Mouse (Mus musculus) heart, embryonic 14.5 days (tissue): ENCODE measurements at regions not wholly inside any gene's neighbourhood (a gene's known extent, or its start where the extent isn't known, plus 50 kb on each side); places are given as distances from the start of the nearest gene placed in this dataset.
A peak's percentile ranks its signal among the peaks of the same experiment; 100 is the strongest.

Experiments
- ATAC-seq: fragments of 200-750 bp; cut with Nextera tagmentation; 2 replicates; pipeline ENCODE4 v1.8.0; 2017; ENCODE audit warnings: low read depth, moderate TSS enrichment; ENCODE audit not compliant: insufficient number of reproducible peaks, insufficient read depth, low FRiP score
- H3K27ac ChIP-seq, 2 experiments: fragments of 200-500 bp in 1 of 2; fragments of 300-500 bp in 1 of 2; sonication (generic) in 1 of 2; replicated peaks in 1 of 2; 2 replicates each; pipeline ENCODE4 v1.5.1; 2012 to 2014; ENCODE audit warnings: low read depth in 2 of 2, low read length in 2 of 2, control low read depth in 1 of 2, mild to moderate bottlenecking in 1 of 2, mixed read lengths in 1 of 2; ENCODE audit not compliant: control insufficient read depth in 1 of 2, insufficient read depth in 1 of 2
- H3K27me3 ChIP-seq: fragments of 300-500 bp; sonication (generic); 2 replicates; pipeline ENCODE4 v1.6.1; 2014; ENCODE audit warnings: mild to moderate bottlenecking, low read length, control low read depth; ENCODE audit not compliant: control insufficient read depth, insufficient read depth
- H3K36me3 ChIP-seq: fragments of 300-500 bp; sonication (generic); 2 replicates; pipeline ENCODE4 v1.6.1; 2014; ENCODE audit warnings: mild to moderate bottlenecking, control low read depth, low read length, mixed read lengths; ENCODE audit not compliant: control insufficient read depth, insufficient read depth
- H3K4me1 ChIP-seq, 2 experiments: fragments of 200-500 bp in 1 of 2; fragments of 300-500 bp in 1 of 2; sonication (generic) in 1 of 2; 2 replicates each; pipeline ENCODE4 v1.6.1; 2012 to 2014; ENCODE audit warnings: low read length in 2 of 2, control low read depth in 1 of 2, mixed read lengths in 1 of 2; ENCODE audit not compliant: control insufficient read depth in 2 of 2, insufficient read depth in 2 of 2
- H3K4me2 ChIP-seq: fragments of 300-500 bp; sonication (generic); 2 replicates; pipeline ENCODE4 v1.6.1; 2014; ENCODE audit warnings: mild to moderate bottlenecking, low read length
- H3K4me3 ChIP-seq, 2 experiments: fragments of 200-500 bp in 1 of 2; fragments of 300-500 bp in 1 of 2; sonication (generic) in 1 of 2; 2 replicates each; pipeline ENCODE4 v1.5.1; 2012 to 2014; ENCODE audit warnings: low read length in 2 of 2, mild to moderate bottlenecking in 2 of 2, control low read depth in 1 of 2, low read depth in 1 of 2, moderate library complexity in 1 of 2; ENCODE audit not compliant: control insufficient read depth in 1 of 2, insufficient read depth in 1 of 2
- H3K9ac ChIP-seq: fragments of 300-500 bp; sonication (generic); 2 replicates; pipeline ENCODE4 v1.6.1; 2014; ENCODE audit warnings: mild to moderate bottlenecking, low read length
- H3K9me3 ChIP-seq: fragments of 300-500 bp; sonication (generic); 2 replicates; pipeline ENCODE4 v1.6.1; 2016; ENCODE audit warnings: low read length, control low read depth; ENCODE audit not compliant: control insufficient read depth
- WGBS: fragments of 180-500 bp; shearing (Covaris S2); extraction: QIAGEN DNeasy Blood & Tissue Kit; methylation state at CpG from one replicate; pipeline ENCODE4 v1.1.7; 2014; 5-methylcytosine and 5-hydroxymethylcytosine counted together

- Histone ChIP-seq H3K9me3 (no peaks in the 10 kb centered on the region), H3K4me3 (no peak overlapping the region), H3K4me2 (no peak overlapping the region), H3K27me3 (no peaks in the 10 kb centered on the region), H3K36me3 (no peaks in the 10 kb centered on the region), H3K9ac (no peak overlapping the region), H3K27ac (no peak overlapping the region), H3K4me1 (peaks cover 11 to 18% of the 10 kb centered on the region in 2 experiments)
- no peak for ATAC-seq
- WGBS = 85% methylated on average over 5 of the region's 5 CpGs
Measured at GRCm38 (mm10) chr15:96182313-96182712, 105.0 kb upstream of the Arid2 start.

GRCm38 (mm10) chr15:96183069-96183468 is 104.2 kb upstream of the Arid2 start:
- 78% methylated on average over 6 of the region's 6 CpGs for WGBS

GRCm38 (mm10) chr15:96184666-96185065 is 102.7 kb upstream of the Arid2 start:
- Histone ChIP-seq H3K9me3 (no peaks in the 10 kb centered on the region), H3K4me1 (peaks cover 11 to 18% of the 10 kb centered on the region in 2 experiments), H3K36me3 (no peaks in the 10 kb centered on the region), H3K4me2 (no peak overlapping the region), H3K27me3 (no peaks in the 10 kb centered on the region), H3K27ac (peak overlapping the region; percentile 75 to 93), H3K4me3 (no peak overlapping the region), H3K9ac (no peak overlapping the region; the same call in 1 of the 2 replicates)
- WGBS = 67% methylated on average over 8 of the region's 8 CpGs
- ATAC-seq = 0 out of 2 replicates have a peak, but pooled peaks have one; percentile 11

More at GRCm38 (mm10) chr15:96183069-96183468, 104.2 kb upstream of the Arid2 start:
- Histone ChIP-seq H3K36me3 (no peaks in the 10 kb centered on the region), H3K27ac (no peak overlapping the region), H3K4me1 (peaks cover 11 to 18% of the 10 kb centered on the region in 2 experiments), H3K9ac (no peak overlapping the region), H3K4me3 (no peak overlapping the region), H3K27me3 (no peaks in the 10 kb centered on the region), H3K4me2 (no peak overlapping the region), H3K9me3 (no peaks in the 10 kb centered on the region)
- no peak for ATAC-seq

- no peak overlapping the region for H3K4me3 ChIP-seq
- peak; percentile 87 for ATAC-seq
- peak overlapping the region; percentile 75 to 93 for H3K27ac ChIP-seq
- peaks cover 11 to 18% of the 10 kb centered on the region in 2 experiments for H3K4me1 ChIP-seq
- peak overlapping the region; percentile 32; the same call in 1 of the 2 replicates for H3K9ac ChIP-seq
- H3K36me3 ChIP-seq = no peaks in the 10 kb centered on the region
- no peaks in the 10 kb centered on the region for H3K9me3 ChIP-seq
- H3K4me2 ChIP-seq = peak overlapping the region; percentile 43
- 4% methylated on average over 4 of the region's 4 CpGs for WGBS
- no peaks in the 10 kb centered on the region for H3K27me3 ChIP-seq
Measured at GRCm38 (mm10) chr15:96185429-96185828, 101.9 kb upstream of the Arid2 start.

GRCm38 (mm10) chr15:96185901-96186300 is 101.4 kb upstream of the Arid2 start:
- Histone ChIP-seq H3K9ac (peak overlapping the region; percentile 63), H3K27ac (peak overlapping the region; percentile 93), H3K4me2 (peak overlapping the region; percentile 43)

GRCm38 (mm10) chr15:96189551-96189950 is 97.8 kb upstream of the Arid2 start:
- Histone ChIP-seq H3K27me3 (no peaks in the 10 kb centered on the region), H3K36me3 (no peaks in the 10 kb centered on the region), H3K9ac (no peak overlapping the region), H3K27ac (no peak overlapping the region), H3K4me2 (no peak overlapping the region), H3K4me1 (peaks cover 10 to 17% of the 10 kb centered on the region in 2 experiments), H3K9me3 (0 out of 2 replicates have a peak, but pooled peaks cover 2% of the 10 kb centered on the region), H3K4me3 (no peak overlapping the region)
- no peak for ATAC-seq
- WGBS = 43% methylated on average over 2 of the region's 2 CpGs

More at GRCm38 (mm10) chr15:96185901-96186300, 101.4 kb upstream of the Arid2 start:
- 16% methylated on average over 5 of the region's 6 CpGs for WGBS
- H3K36me3 ChIP-seq = no peaks in the 10 kb centered on the region
- no peaks in the 10 kb centered on the region for H3K9me3 ChIP-seq
- H3K4me3 ChIP-seq = no peak overlapping the region
- H3K27me3 ChIP-seq = no peaks in the 10 kb centered on the region
- peak; percentile 12; the same call in 1 of the 2 replicates for ATAC-seq
- peaks cover 11 to 18% of the 10 kb centered on the region in 2 experiments for H3K4me1 ChIP-seq

GRCm38 (mm10) chr15:96197413-96197812 is 89.9 kb upstream of the Arid2 start:
- Histone ChIP-seq H3K4me3 (no peak overlapping the region), H3K27me3 (no peaks in the 10 kb centered on the region), H3K4me1 (peaks cover 0 to 16% of the 10 kb centered on the region in 2 experiments; a peak in 3 of 4 replicates), H3K9me3 (no peaks in the 10 kb centered on the region), H3K36me3 (no peaks in the 10 kb centered on the region), H3K9ac (no peak overlapping the region), H3K4me2 (peak overlapping the region; percentile 13; the same call in 1 of the 2 replicates), H3K27ac (no peak overlapping the region)
- 72% methylated on average over 10 of the region's 10 CpGs for WGBS
- ATAC-seq = no peak

- Histone ChIP-seq H3K9me3 (no peaks in the 10 kb centered on the region), H3K9ac (no peak overlapping the region), H3K36me3 (no peaks in the 10 kb centered on the region), H3K4me3 (no peak overlapping the region), H3K27me3 (no peaks in the 10 kb centered on the region), H3K27ac (no peak overlapping the region), H3K4me2 (no peak overlapping the region), H3K4me1 (peaks cover 0 to 16% of the 10 kb centered on the region in 2 experiments; a peak in 3 of 4 replicates)
- no peak for ATAC-seq
- 48% methylated on average over 5 of the region's 5 CpGs for WGBS
Measured at GRCm38 (mm10) chr15:96197932-96198331, 89.4 kb upstream of the Arid2 start.
